Mouse (Mus musculus): ENCODE results near the gene Dlgap4. TPM values are rescaled to one million over a fixed set of nuclear protein-coding genes. Genes with fewer than 3 reads are reported as not detected.
A peak's percentile ranks its signal among the peaks of the same experiment; 100 is the strongest.
"Not testable (repeated sequence)": the region's sequence is repeated elsewhere in the genome, so short reads cannot be mapped to it uniquely, and the experiment has no call there.

Gene Dlgap4
- total RNA-seq, 2 experiments from 2014 or later, result 43.5 to 55.3 TPM

GRCm38 (mm10) chr2:156779488-156779887, 166.0 kb downstream of the Dlgap4 start:
- intact Hi-C loops (cut with DNase I), result loop anchor here (5.0 kb wide), 1 partner anchor 57 kb away; no protein-coding TSS in a partner anchor

GRCm38 (mm10) chr2:156780129-156780528, 166.6 kb downstream of the Dlgap4 start:
- no peak for TF ChIP-seq CTCF (IDR thresholded peaks at IDR 0.05)
- intact Hi-C loops (cut with DNase I), result no loop called here
- DNase-seq, result no peak
- Histone ChIP-seq H3K4me3 (no peak overlapping the region), H3K27ac (no peak overlapping the region)

More at GRCm38 (mm10) chr2:156779488-156779887, 166.0 kb downstream of the Dlgap4 start:
- no peak for TF ChIP-seq CTCF (IDR thresholded peaks at IDR 0.05)
- Histone ChIP-seq H3K4me3 (peak overlapping the region; percentile 32), H3K27ac (peak overlapping the region; percentile 46; the same call in 1 of the 2 replicates)
- DNase-seq, result no peak

GRCm38 (mm10) chr2:156780752-156781151, 167.2 kb downstream of the Dlgap4 start:
- H3K4me3 ChIP-seq, result no peak overlapping the region
- intact Hi-C loops (cut with DNase I), result no loop called here
- no peak for TF ChIP-seq CTCF (IDR thresholded peaks at IDR 0.05)
- no peak overlapping the region for H3K27ac ChIP-seq
- no peak for DNase-seq

GRCm38 (mm10) chr2:156781281-156781680, 167.8 kb downstream of the Dlgap4 start:
- H3K27ac ChIP-seq, result no peak overlapping the region
- no peak overlapping the region for H3K4me3 ChIP-seq
- TF ChIP-seq CTCF (IDR thresholded peaks at IDR 0.05), result no peak
- DNase-seq, result no peak
- intact Hi-C loops (cut with DNase I), result no loop called here

GRCm38 (mm10) chr2:156781836-156782480, 168.5 kb downstream of the Dlgap4 start:
- DNase-seq, result no peak
- H3K4me3 ChIP-seq, result no peak overlapping the region
- TF ChIP-seq CTCF (IDR thresholded peaks at IDR 0.05), result no peak
- H3K27ac ChIP-seq, result no peak overlapping the region
- intact Hi-C loops (cut with DNase I), result no loop called here

- Histone ChIP-seq H3K27ac (no peak overlapping the region), H3K4me3 (no peak overlapping the region)
- no peak for TF ChIP-seq CTCF (IDR thresholded peaks at IDR 0.05)
- intact Hi-C loops (cut with DNase I), result no loop called here
- no peak for DNase-seq
Measured at GRCm38 (mm10) chr2:156782481-156783348, 169.2 kb downstream of the Dlgap4 start.

GRCm38 (mm10) chr2:156783349-156783728, 169.8 kb downstream of the Dlgap4 start:
- intact Hi-C loops (cut with DNase I), result no loop called here
- Histone ChIP-seq H3K4me3 (no peak overlapping the region), H3K27ac (no peak overlapping the region)
- DNase-seq, result no peak
- TF ChIP-seq CTCF (IDR thresholded peaks at IDR 0.05), result no peak

- intact Hi-C loops (cut with DNase I), result no loop called here
- TF ChIP-seq CTCF (IDR thresholded peaks at IDR 0.05), result no peak
- no peak for DNase-seq
- no peak overlapping the region for H3K27ac ChIP-seq
- H3K4me3 ChIP-seq, result no peak overlapping the region
Measured at GRCm38 (mm10) chr2:156784016-156784585, 170.6 kb downstream of the Dlgap4 start.

GRCm38 (mm10) chr2:156784891-156785290, 171.4 kb downstream of the Dlgap4 start:
- no peak for TF ChIP-seq CTCF (IDR thresholded peaks at IDR 0.05)
- no peak for DNase-seq
- Histone ChIP-seq H3K4me3 (no peak overlapping the region), H3K27ac (no peak overlapping the region)
- intact Hi-C loops (cut with DNase I), result no loop called here

GRCm38 (mm10) chr2:156786369-156786768, 172.9 kb downstream of the Dlgap4 start:
- H3K4me3 ChIP-seq; DNase-seq; H3K27ac ChIP-seq; intact Hi-C loops (cut with DNase I): not testable (repeated sequence)

- no peak for DNase-seq
- Histone ChIP-seq H3K4me3 (no peak overlapping the region), H3K27ac (no peak overlapping the region)
- TF ChIP-seq CTCF (IDR thresholded peaks at IDR 0.05), result no peak
- intact Hi-C loops (cut with DNase I), result no loop called here
Measured at GRCm38 (mm10) chr2:156787090-156787775, 173.7 kb downstream of the Dlgap4 start.

GRCm38 (mm10) chr2:156787776-156788105, 174.2 kb downstream of the Dlgap4 start:
- no peak overlapping the region for H3K27ac ChIP-seq
- DNase-seq, result no peak
- TF ChIP-seq CTCF (IDR thresholded peaks at IDR 0.05), result peak; percentile 62
- intact Hi-C loops (cut with DNase I), result no loop called here
- no peak overlapping the region for H3K4me3 ChIP-seq

GRCm38 (mm10) chr2:156788836-156789235, 175.3 kb downstream of the Dlgap4 start:
- no peak overlapping the region for H3K27ac ChIP-seq
- TF ChIP-seq CTCF (IDR thresholded peaks at IDR 0.05), result no peak
- H3K4me3 ChIP-seq, result no peak overlapping the region
- intact Hi-C loops (cut with DNase I), result no loop called here
- no peak for DNase-seq
